Mouse (Mus musculus): ENCODE data around the gene Ctnnbl1.

Gene Ctnnbl1

DNA sequence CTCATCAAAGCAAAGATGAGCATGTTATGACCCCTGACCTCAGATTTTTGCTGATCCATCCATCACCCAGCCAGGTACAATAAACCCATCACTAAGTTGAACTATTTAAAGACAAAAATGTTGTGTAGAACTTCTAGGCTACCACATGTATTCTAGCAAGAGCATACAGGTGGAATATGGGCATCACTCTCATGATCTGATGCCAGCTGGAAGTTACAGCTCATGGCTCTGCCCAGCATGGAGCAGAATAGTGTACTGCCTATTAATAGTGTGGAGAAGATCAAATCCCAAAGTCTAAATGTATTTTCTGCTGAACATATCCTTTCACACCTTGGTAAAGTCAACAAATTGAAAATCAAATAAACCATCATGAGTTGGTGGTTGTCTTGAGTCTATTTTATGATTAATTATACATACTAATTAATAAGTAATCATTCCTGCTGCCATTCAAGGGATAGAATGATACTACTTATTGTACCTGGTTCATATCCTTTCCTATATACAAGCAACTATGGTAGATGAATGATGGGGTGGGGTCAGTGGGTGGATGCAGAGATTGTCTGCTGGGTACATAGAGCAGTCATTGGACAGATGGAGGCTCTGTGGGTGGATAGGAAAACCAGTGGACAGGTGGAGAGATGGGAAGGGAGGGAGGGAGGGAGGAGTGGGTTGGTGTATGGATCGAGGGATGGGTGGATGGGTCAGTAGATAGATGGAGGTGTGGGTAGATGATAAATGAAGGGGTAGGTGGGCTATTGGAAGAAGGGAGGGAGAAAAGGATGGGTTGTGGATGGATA, 58.6 kb downstream of the Ctnnbl1 start:
- no peak for DNase-seq

DNA sequence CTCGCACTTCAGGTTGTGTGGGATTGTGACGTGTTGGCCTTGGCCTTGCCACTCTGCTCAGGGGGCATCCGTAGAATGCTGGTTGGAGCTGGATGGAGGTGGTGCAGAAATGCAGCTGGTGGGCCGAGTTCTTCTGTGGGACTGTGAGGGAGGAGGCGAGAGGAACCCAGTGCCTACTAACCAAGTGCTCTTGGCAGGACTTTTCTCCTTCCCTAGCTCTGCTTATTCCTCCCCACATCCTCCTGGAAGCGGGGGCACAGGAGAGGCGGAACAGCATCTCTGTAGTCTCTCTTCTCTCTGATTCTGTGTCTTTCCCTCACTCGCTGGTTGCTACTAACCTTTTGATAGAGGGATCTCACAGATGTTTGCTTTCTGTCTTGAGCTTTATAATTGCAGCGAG, 62.3 kb downstream of the Ctnnbl1 start:
- DNase-seq = no peak

DNA sequence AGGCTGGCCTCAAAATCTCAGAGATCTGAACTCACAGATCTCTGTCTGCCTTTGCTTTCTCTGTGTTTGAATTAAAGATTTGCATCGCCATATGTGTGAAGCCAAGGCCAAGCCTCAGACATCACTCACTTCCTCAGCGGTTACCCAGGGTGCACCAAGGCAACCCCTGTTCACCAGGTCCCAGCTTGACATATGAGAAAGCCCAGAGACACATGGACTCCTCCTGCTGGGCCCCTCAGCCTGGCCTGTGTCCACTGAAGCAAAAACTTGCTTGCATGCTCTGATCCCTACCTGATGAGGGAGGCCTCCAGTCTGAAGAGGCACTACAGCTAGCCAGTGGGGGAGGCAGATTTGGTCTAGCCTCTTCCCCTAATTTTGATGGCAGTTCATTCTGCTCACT, 63.1 kb downstream of the Ctnnbl1 start:
- no peak for DNase-seq

DNA sequence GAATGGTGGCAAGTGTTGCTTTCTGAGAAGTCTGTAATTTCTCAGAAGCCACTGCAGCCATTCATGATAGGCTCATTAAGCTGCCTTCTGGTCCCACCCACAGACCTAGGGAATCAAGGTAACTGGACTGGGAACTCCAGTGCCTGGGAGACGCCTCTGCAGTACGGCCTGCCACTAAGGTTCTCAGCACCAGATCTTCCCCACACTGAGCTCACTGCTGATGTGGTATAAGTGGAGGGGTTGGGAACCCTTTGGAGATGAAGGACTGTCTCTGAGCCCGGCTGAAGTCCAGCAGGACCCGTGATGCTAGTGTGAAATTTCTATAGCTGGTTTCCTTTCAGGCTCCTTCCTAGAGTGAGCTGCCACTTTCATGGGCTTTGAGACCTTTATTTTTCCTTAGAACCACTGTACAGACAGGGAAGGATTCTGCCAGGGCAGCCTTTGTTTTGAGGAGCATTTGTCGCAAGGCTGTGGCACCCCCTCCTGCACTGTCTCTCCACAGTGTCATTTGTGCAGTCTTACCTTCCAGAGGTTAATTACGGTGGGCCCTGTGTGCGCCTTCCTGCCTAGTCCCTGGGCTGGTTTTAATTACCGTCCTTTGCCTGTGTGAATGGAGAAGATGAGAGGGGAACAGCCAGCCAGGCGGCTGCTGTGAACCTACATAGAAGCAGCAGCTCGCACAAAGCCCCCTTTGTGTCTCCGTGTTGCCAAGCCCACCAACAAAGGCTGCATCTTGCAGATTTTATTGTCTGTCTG, 63.7 kb downstream of the Ctnnbl1 start:
- no peak for DNase-seq

DNA sequence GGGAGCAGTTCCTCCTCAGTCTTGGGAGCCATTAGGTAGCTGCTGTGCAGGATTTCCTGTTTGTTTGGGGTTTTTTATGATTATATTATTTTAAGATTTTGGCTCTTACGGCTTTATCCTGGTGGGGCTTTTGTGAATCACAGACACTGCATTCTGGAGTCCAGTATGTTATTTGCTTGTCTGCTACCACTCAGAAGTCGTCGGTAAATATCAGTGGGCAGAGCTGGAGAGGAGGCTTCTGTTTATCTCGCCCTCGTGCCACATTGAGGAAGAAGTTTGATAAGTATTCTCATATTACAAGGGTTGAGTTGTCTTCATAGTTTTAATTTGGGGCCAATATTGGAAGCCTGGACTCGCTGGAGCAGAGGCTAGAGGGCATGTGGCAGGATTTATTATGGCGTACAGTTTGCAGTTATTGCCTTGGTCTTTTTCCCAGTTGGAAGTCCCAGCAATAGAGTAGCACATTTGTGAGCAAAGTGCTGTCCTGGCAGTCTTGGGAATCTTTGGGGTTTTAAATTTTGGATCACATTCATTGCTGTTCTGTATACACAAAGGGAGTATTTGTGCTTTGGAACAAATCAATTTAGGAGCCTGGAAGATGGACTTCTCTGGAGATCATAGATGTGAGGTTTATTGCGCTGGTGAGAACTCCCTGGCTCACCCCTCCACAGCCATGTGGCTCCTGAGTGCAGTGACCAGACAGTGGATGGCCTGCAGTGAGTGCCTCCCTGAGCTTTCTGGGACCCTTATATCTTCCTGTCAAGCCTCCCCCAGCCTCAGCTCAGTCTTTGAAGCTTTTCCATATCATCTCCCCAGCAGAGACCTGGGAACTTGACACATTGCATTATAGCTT, 64.5 kb downstream of the Ctnnbl1 start:
- no peak for DNase-seq

DNA sequence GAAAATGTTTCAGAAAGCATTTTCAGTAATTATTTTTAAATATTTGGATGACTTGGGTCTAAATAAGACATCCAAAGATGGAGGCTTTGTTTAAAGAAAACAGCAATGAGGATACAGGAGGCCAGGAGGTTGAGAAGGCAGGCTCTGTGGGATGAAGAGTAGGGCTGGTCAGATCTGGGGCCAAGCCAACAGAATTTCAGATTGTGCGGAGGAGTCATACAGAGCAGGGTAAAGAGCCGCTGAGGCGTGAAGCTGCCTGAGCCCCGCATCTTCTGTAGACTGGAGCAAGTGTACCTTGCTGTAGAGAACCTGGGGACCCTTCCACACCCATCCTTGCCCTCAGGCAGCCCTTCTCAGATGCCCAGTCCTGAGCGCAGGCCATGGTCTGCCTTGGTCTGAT, 65.5 kb downstream of the Ctnnbl1 start:
- peak; percentile 29 to 46 for DNase-seq

DNA sequence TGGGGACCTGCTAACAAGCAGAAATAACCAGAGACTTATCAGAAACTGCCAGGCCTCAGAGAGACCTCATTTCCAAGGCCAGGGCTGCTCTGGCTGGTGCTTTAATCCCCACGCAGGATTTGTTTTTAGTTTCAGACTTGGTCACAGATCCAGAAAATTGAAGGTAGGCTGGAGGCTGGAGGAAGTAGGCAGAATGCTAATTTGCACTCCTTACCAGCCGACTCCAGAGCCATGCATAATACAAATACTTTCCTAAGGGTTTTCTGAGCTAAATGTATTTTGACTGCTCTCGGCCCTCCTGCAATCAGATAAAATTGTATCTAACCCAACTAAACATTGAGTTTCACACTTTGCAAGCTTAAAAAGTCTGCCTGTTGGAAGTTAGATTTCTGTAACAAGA, 67.2 kb downstream of the Ctnnbl1 start:
- no peak for DNase-seq

DNA sequence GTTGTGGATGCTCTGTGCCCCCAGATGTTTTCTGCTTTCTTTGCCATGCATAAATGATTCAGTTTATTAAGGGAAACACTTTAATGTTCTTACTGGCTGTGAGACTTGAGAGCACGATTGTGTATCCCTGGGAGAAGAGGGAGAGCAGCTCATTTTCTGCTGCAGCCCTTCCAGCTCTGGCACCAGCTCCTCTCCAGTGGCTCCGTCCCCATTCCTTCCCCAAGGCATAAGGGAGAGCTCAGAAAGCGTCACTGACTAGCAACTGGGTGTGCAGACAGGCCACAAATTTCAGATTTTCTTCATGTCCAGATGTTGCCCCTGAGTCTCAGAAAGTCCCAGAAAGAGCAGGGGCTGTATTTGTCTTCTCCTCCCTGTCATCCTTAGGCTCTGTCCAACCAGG, 67.9 kb downstream of the Ctnnbl1 start:
- no peak for DNase-seq

DNA sequence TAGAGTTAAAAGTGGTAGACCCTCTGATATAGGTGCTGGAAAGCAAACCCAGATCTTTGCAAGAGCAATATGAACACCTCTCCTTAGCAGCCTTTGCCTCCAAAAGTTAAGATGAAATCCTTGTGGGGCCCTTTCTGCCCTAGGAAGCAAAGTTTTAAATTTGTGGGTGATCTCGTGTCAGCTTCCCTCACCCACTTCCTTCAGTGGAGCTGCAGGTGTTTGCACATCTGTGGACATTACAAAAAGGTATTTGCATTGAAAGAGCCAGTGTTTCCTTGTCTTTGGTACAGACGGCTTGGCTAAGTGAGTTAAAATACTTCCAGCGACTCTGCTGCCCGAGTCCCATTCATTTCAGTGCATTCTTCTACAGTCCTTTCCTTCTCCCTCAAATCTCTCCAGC, 69.9 kb downstream of the Ctnnbl1 start:
- no peak for DNase-seq

DNA sequence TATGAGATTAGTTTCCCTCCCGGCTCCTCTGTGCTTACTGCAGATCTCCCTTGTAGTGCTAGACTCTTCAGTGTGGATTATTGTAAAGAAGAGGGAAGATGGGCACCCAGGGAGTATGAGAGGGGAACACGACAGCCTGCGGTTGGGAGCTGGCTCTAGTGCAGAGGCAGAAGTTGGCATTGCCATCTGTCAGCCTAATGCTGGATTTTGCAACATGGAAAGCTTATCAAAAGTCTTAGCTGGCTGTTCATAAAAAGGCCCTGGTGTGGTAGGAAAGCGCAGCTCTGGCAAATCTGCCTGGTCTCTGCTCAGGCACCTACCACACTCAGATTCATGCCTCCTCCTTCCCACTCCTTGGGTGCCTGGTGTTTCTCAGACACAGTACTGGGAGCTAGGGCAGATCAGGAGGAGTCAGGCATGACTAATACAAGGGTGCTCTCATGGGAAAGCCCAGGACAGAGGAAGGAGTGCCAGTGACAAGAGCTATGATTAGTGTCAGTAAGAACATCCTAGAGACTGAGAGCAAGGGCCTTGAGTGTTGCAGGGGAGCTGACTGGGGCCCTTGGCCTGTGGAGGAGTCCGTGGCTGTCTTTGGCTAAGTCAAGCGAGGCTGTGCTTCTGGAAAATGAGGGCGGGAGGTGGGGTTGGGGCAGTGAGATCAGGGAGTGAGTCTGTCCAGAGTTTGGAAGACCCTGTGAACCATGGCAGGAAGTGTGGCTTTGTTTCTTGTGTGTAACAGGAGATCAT, 70.6 kb downstream of the Ctnnbl1 start:
- no peak for DNase-seq

DNA sequence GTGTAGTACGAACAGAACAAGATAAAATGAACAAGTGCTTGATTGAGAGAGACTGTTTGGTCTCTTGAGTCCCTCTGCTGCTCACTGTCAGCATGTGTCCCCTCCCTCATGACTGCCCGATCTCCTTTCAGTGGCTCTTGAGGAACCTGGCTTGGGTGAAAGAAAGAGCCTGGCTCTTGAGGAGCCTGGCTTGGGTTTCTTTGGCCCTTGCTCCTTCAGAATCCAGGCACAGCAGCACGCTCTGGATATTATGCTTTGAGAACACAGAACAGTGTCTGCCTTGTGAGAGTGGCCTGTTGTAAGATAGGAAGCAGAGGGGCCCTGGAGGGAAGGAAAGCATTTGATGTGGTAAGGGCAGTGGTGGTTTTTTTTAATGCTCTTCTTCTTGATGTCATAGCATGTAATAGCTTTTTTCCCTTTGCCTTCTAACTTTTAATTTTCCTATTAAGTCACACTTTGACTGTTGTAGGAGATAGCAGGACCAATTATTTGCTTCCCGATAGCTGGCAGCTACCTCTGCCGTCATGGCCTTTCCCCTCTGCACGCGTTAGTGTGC, 71.2 kb downstream of the Ctnnbl1 start:
- no peak for DNase-seq

DNA sequence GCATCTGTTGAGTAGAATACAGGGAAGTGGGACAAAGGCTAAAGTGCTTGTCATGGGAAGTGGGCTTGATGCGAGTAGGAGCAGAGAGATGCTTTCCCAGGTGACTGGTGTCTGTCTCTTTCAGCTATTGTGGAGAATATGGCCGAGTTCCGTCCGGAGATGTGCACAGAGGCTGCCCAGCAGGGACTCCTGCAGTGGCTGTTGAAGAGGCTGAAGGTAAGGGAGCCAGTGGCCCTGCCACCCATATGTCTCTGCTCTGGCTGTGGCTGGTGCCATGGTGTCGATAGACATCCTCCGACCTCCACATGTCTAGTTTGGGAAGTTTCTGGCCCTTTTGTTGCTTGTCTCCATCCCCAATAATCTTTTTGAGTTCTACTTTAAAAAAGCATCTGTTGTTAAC, 72.1 kb downstream of the Ctnnbl1 start:
- no peak for DNase-seq

DNA sequence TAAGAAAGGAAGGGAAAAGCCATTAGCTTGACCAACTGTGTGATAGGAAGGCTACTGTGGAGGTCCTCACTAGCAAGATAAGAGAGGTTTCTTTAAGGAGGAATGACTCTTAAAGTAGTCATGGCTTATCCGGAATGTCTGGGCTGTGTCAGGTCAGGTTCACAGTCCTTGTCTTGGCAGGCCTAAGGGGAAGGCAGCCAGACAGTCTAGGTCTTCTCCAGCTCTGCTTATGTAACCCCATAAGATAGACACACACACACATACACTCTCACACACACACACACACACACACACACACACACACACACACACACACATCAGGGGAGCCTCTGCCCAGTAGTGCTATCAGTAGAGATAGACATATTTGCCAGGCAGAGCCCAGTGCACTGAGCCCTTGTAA, 73.5 kb downstream of the Ctnnbl1 start:
- no peak for DNase-seq

DNA sequence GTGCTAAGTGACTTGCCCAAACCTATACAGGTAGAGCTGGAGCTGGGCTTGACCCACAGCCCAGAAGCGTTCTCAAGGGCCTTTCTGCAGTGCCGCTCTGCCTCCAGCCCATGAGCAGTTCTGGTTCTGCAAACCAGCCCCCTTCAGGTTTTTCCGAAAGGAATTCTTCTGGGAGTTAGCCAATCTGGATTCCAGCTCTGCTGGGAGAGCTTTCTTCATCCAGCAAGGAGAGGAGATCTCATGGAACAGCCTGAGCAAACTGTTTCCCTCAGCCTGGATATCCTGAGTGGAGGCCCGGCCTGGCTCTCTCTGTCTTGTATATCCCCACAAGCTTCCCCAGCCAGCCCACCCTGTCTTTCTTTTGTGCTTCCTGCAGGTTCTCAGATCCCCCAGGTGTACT, 75.9 kb downstream of the Ctnnbl1 start:
- no peak for DNase-seq

DNA sequence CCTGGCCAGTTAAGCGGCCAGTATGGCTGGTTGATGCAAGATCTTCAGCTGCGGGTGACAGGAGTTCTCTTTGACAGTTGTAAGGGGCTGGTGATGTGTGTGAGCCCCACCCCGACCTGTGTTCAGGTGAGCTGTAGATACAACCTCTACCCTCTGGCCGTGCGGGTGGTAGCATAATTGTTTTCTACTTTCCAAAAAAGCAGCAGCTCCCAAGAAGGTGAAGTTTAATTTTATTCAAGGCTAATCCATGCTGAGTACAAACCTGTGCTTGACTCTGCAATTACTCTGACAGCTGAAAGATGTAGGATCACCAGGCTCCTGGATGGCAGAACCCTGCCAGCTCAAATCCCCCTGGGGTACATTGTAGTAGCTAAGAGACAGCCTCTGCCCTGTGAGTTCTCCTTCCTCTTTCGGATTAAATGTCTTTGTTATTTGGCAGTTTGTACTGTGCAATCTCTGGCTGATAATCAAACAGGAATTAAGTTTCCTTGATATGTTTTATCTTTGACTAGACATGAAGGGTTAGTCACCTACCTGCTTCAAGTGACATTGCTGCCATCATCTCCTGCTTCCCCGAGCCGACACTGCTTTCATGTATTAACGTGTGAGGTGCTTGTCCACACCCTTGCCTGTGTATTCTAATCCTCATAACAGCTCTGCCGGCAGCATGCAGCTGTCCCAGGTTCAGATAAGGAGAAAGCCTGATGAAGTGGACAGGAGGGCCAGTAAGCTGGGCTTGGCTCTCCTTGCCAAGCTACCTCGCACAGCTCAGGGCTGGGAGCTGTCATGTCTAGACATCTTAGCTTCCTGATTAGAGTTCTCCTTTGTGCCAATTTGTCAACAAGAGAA, 77.1 kb downstream of the Ctnnbl1 start:
- DNase-seq = no peak

DNA sequence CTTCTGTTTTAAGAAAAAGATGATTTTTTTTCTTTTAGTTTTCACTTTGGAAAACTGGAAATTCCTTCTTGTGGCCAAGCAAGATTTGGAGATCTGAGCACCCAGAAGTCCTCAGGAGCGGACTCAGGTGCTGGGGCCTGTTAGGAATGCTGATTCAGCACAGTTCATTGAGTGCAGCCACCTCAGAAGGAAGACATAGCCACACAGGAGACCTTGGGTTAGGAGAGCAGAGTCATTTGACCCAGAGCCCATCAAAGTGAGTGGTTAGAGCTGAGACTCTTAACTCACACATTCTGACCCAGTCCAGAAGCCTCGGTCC, 77.7 kb downstream of the Ctnnbl1 start:
- no peak for DNase-seq

DNA sequence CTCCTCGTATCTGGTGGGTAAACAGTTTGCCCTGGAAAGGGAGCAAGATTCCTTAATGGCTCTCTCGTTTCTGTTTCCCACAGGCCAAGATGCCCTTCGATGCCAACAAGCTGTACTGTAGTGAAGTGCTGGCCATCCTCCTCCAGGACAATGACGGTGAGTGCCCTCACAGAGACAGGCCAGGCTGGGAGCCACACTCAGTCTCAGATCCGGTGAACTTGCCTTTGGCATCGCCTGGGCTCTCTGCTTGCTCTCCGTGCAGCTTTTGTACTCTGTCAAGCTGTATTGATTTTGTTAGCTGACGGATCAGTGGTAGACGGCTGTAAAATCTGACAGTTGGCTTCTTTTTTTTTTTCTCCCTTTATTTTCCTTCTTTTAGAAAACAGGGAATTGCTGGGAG, 80.5 kb downstream of the Ctnnbl1 start:
- DNase-seq = no peak

DNA sequence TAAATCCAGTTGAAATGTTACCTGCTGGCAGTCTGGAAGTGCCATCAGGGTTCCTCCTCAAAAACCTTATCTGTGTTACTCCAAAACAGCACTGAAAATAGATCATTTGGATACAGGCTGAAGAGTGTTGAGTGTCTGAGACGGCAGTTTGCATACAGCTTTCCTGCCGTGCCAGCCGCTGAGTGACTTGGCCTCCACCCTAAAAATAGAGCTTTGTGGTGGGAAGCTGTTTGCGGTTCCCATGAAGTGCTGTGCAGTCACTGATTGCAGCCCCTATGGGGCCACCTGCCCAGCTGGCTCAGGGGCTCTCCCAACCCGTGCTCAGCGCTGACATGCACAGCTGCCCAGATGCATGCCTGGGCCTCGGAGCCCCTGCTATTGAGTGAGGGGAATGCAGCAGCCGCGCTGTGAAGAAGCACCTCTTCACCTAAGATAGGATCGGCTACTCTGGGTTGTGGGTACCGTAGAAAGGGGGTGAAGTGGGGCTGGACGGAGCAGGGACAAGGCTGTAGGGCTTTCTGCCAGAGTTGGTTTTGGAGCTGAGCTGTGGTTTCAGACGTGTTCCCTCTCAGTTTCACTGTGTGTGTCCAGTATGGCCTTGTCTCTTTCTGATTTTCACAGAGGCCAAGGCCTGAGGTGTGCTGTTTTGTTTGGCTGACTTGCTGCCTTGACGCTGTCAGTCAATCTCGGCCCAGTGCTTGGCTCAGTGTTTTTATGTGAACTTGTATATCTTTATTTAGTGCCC, 81.5 kb downstream of the Ctnnbl1 start:
- no peak for DNase-seq

DNA sequence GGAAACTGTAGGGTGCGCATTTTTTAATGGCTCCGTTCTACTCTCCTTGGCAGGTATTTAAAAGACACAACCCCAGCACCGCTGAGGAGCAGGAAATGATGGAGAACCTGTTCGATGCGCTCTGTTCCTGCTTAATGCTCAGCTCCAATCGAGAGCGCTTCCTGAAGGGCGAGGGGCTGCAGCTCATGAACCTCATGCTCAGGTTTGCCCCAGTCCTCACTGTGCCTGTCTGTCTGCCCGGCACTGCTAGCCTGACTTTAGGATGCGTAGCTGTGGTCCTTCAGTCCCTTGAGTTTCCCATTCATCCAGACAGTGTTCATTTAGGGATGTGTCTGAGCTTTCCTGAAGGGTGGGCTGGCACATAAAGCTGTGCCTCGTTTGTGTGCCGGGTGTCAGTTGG, 82.2 kb downstream of the Ctnnbl1 start:
- DNase-seq = no peak

DNA sequence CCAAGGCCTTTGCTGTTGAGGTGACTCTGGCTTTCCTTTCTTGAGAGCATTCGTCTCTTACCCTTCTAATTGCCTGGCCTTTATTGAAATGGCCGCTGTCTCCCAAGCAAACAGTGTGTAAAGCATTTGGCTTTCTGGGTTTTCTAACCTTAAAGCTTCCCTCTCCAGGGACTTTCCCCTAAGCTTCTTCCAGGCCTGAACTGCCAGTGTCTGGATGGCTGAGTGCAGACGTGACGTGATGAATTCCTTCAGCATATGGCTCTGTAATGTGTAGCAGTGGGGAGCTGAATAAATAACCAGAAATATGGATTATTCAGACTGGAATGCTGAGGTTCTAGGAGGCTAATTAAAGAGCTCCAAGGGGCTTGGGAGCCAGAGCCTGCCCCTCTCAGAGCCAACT, 84.1 kb downstream of the Ctnnbl1 start:
- DNase-seq = no peak

DNA sequence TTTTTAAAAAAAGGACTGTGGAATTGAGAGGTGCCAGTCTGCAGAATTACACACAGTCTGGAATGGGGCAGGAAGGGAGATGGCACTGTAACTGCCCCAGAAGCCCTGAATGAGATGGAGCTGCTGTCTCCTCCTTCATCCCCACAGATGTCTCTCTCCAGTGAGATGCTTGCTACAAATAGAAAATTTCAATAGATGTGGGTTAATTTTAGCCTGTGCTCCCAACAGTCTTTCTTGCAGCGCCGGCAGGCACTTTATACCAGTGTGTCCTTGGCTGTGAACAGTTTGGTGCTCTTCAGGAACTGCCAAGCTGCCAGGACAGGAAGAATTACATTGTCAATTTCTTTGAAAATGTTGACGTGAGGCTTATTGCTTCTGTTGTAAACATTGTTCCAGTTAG, 86.3 kb downstream of the Ctnnbl1 start:
- DNase-seq = no peak
